Mouse (Mus musculus) MEL (cell line): ENCODE results near the gene Eaf1.

Experiments
- CHD1 ChIP-seq: IDR thresholded peaks from 2 replicates; pipeline ENCODE4 v1.6.1; 2012; ENCODE audit warnings: low read depth, mild to moderate bottlenecking, inconsistent platforms, low read length, improper control_type of control experiment
- CTCF ChIP-seq, 3 experiments: IDR thresholded peaks in 2 of 3; conservative IDR thresholded peaks in 1 of 3; 2 replicates each; pipeline ENCODE4 v1.5.1; 2011 to 2012; ENCODE audit warnings: low read length in 3 of 3, low read depth in 2 of 3, mild to moderate bottlenecking in 2 of 3, improper control_type of control experiment in 1 of 3, inconsistent platforms in 1 of 3, mixed read lengths in 1 of 3, moderate library complexity in 1 of 3; ENCODE audit not compliant: control insufficient read depth in 1 of 3, insufficient read depth in 1 of 3, poor library complexity in 1 of 3, severe bottlenecking in 1 of 3
- ETS1 ChIP-seq: IDR thresholded peaks from 2 replicates; pipeline ENCODE4 v1.6.1; 2012; ENCODE audit warnings: low read depth, mild to moderate bottlenecking, inconsistent platforms, low read length, improper control_type of control experiment, moderate library complexity
- HCFC1 ChIP-seq: IDR thresholded peaks from 2 replicates; pipeline ENCODE4 v1.6.1; 2012; ENCODE audit warnings: low read depth, mild to moderate bottlenecking, inconsistent platforms, low read length, improper control_type of control experiment, moderate library complexity
- JUND ChIP-seq: IDR thresholded peaks from 2 replicates; pipeline ENCODE4 v1.6.1; 2011; ENCODE audit warnings: low read depth, mild to moderate bottlenecking, improper control_type of control experiment, low read length
- MAFK ChIP-seq: IDR thresholded peaks from 2 replicates; pipeline ENCODE4 v1.6.1; 2011; ENCODE audit warnings: low read depth, mild to moderate bottlenecking, low read length, improper control_type of control experiment, borderline replicate concordance
- POLR2A ChIP-seq, 2 experiments: IDR thresholded peaks; 2 replicates each; pipeline ENCODE4 v1.6.1; 2011 to 2012; ENCODE audit warnings: low read length in 2 of 2, mild to moderate bottlenecking in 2 of 2, control low read depth in 1 of 2, improper control_type of control experiment in 1 of 2, low read depth in 1 of 2, moderate library complexity in 1 of 2; ENCODE audit not compliant: control insufficient read depth in 1 of 2, insufficient read depth in 1 of 2, poor library complexity in 1 of 2
- SIN3A ChIP-seq: IDR thresholded peaks from 2 replicates; pipeline ENCODE4 v1.6.1; 2012; ENCODE audit warnings: low read length, improper control_type of control experiment, inconsistent platforms
- SMC3 ChIP-seq: IDR thresholded peaks from 2 replicates; pipeline ENCODE4 v1.6.1; 2011; ENCODE audit warnings: low read depth, low read length, improper control_type of control experiment
- USF1 ChIP-seq: IDR thresholded peaks from 2 replicates; pipeline ENCODE4 v1.6.1; 2014; ENCODE audit warnings: low read depth, mild to moderate bottlenecking, inconsistent platforms, low read length, improper control_type of control experiment, moderate library complexity
- ZKSCAN1 ChIP-seq: IDR thresholded peaks from 2 replicates; pipeline ENCODE4 v1.6.1; 2012; ENCODE audit warnings: low read depth, mild to moderate bottlenecking, inconsistent platforms, low read length, improper control_type of control experiment, moderate library complexity

DNA sequence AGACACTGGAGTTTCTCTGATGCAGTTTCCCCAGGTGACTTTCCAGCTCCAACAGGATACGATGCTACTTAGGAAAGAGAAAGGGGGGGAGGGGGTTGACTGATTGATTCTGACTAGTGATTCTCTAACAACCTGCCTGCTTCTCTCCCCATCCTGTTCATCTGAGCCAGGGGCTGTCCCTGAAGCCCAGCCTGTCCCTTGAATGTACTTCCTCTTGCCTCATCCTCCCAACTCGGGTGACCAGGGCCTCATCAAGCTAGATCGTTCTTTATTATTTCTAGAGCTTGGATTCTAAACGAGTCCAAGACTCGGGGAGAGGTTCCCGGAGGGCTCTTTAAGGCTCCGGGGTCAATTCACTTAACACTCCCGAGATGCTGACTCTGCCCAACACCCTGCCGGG is 298 bp upstream of the Eaf1 start:
- TF ChIP-seq HCFC1, result no peak
- TF ChIP-seq CHD1, result no peak
- no peak for TF ChIP-seq POLR2A (IDR thresholded peaks at IDR 0.05; ENCODE audit: control insufficient read depth in 1 of 2, insufficient read depth in 1 of 2, low read depth in 1 of 2, low read length in 2 of 2, poor library complexity in 1 of 2)
- TF ChIP-seq USF1, result no peak
- TF ChIP-seq ZKSCAN1, result no peak
- no peak for TF ChIP-seq CTCF (IDR thresholded peaks at IDR 0.05 in 2 of 3, conservative IDR thresholded peaks at IDR 0.05 in 1 of 3; ENCODE audit: control insufficient read depth in 1 of 3, insufficient read depth in 1 of 3, low read depth in 2 of 3, low read length in 3 of 3, poor library complexity in 1 of 3, severe bottlenecking in 1 of 3)
- TF ChIP-seq ETS1, result no peak
- TF ChIP-seq MAFK, result no peak
- no peak for TF ChIP-seq SMC3
- no peak for TF ChIP-seq SIN3A
- TF ChIP-seq JUND, result no peak
